Mouse (Mus musculus) yolk sac, embryonic 10.5 days (tissue): ENCODE results near the gene Gsn.

Experiments
- DNase-seq: peaks from one replicate; pipeline ENCODE4 v3.0.0-alpha.2; 2017; ENCODE audit warnings: low spot score

Gene Gsn

DNA sequence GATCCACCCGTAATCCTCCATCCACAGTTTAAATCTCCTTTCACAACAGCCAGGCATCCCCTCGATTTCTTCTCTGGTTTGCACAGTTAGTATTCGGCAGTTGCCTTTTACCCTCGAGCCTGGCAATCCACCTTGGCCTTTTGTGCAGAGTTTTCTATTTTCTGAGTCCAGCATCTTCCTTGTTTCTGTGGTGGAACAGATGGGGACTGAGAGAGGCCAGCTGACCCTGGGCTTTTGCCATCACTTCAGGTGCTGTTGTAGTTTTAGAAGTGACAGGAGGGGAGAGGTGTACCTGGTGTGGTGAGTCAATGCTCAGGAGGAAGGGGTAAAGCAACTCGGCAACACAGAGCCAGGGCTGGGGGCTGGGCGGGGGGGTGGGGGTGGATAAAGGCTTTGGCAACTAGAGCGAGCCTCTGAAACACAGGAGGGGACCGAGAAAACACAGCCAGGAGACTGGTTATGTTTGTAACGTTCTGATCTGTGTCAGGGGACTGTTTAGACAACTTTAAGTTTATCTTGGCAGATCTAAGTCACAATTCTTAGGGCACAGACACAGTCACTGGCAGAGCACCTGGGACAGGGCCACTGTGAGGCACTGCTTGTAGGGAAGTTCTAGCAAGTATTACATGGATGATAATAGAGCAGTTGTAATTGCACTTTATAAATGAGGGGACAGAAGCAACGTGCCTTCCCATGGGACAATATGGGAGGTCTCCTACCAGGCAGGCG lies 72.0 kb downstream of the Gsn start:
- no peak for DNase-seq

DNA sequence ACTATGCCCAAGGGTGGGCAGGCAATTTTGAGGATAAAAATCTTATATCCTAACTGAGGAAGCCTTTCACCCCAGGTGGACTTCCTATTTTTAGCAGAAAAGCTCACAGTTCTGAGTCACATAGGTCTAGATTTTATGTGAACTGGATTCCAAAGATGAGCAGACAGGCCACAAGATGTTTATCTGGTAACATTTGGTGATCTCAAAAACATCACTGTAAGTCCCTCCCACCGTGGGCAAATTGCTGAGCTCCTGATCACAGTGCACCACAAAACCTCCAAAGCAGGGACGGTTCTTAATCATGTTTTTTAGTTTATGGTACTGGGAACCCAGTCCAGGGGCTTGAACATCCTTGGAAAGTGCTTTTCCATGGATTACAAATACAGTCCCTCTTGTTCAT lies 72.9 kb downstream of the Gsn start:
- no peak for DNase-seq

DNA sequence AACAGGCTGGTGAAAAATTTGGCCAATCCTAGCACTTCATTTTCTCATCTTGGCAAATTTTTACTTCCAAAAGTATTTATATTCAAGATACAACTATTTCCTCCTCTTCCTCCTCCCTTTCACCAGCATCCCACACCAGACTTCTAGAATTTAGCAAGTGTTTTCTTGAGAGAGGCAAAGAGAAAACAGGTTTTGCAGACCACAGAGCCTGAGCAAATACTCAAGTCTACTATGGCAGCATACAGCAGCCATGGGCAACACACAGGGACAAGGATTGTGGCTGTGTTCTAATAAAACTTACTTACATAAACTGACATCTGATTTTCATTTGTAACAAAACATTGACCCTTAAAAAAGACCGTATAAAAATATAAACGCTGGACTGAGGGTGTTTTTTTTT lies 75.0 kb downstream of the Gsn start:
- no peak for DNase-seq

DNA sequence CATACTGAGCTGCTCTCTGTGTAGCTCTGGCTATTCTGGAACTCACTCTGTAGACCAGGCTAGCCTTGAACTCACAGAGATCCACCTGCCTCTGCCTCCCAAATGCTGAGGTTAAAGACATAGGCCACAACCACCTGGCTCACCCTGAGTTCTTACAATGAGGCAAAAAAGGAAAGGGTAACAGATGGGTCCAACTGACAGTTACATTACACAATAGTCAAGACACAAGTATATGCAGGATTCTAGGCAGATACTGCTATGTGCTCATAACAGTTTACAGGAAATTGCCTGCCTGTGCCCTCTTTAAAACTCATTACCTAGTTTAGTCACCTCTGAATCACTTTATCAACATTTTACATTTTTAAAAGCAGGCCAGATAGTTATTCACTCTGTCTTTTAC lies 77.5 kb downstream of the Gsn start:
- DNase-seq = no peak

DNA sequence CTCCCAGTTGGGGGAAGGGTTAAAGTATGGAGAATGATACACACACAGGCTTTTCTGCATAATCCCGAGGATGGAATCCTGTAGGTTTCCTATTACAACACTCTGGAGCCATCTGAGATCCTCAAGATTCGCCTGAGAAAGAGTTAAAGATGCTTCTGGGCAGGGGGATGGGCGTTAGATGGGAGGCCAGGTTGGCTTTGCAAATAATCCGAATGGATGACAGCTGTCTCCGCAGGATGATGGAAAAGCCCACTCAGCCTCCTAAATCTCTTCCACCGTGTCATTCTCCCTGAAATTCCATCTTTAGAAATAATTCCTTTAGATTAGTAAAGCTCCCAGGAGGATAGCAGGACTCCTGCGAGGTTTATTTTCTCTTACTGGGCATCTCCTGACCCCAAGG lies 79.4 kb downstream of the Gsn start:
- no peak for DNase-seq

DNA sequence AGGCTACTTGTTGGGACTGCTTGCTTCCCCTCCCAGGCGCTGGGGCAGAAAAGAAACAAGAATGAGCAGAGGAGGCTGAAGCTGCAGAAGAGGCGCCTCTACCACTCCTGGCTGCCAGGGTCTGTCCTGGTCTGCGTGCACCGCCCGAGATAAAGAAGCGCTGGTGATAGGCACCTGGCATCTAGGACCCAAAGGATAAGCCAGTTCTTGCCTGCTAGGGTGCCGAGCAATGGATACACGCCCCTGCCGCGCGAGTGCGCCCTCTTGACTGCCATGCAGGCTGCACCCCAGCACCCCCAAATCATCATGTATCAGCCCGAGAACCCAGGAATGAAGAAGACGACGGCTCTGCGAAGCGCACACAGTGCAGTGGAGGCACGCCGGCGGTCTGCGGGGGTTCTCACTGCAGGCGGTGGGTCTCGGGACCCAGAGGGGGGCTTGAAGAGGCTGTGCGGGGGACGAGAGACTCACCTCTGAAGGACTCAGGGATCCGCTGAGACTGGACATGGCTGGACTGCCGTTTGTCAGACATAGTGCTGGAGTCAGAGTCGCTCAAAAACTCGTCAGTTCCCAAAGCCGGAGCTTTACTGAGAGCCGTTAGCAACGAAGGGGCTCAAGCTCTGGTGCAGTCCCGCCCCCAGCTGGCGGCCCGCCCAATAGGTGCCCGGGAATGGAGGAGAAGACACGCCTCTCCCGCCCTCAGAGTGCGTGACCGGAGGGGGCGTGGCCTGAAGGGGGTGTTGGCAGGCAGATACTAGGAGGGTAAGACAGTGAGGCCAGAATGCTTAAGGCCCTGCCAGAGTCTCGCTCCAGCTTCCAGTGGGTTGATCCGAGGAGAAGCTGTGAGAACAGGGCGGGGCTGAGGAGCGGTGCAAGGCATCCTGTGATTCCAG lies 80.5 kb downstream of the Gsn start, which contains the start of gene Stom:
Gene Stom, minus strand, starts transcription at position 589 of the 893 bp plus-strand sequence.
- DNase-seq = peak; percentile 99

DNA sequence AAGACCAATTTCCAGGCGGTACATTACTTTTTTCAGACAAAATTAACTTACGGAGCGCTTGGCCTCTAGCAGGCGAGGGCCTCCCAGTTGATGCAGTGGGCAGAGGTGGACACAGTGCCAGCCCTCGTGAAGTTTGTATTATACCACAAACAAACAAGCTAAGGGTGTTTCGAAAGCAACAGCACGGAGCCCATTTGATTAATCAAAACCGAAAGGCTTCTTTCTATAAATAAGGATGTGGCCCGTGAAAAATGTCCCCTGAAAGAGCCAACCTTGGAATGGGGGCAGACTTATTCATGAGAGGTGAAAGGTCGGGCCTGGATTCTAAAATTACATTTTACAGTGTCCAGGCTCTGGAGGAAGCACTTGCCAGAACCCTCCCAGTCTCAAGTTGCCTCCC lies 81.2 kb downstream of the Gsn start:
- no peak for DNase-seq

DNA sequence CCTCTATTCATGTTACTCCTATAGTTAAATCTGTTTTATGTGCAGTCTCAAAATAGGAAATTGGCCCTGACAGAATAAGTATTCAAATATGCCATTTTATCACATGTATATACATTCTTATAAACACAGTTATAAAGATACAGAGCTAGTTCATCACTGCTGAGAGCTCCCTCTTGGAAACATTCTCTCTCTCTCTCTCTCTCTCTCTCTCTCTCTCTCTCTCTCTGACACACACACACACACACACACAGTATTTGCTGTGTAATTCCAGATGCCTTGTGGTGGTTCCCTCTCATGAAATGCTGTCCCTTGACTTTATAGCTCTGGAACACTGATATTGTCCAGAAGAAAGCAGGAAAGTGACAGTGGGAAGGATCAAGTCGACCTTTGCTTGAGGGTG lies 81.9 kb downstream of the Gsn start:
- no peak for DNase-seq

DNA sequence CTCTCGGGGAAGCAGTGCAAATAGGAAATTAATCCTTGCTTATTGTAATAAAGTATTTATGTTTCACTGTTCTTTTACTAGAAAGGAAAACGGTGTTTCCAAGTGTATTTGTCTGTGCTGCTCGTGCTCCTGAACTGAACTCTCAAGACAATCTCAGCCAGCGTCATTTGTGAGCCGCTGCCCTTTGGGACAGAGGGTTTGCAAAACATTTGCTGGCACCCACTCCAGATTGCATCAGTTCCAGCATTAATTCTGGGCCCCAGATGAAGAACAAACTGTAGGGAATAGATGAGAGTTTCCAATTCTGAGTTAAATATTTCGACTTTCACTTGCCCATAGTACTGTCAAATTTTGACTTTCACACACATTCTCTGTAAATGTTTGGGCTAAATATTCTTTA lies 82.5 kb downstream of the Gsn start:
- no peak for DNase-seq

DNA sequence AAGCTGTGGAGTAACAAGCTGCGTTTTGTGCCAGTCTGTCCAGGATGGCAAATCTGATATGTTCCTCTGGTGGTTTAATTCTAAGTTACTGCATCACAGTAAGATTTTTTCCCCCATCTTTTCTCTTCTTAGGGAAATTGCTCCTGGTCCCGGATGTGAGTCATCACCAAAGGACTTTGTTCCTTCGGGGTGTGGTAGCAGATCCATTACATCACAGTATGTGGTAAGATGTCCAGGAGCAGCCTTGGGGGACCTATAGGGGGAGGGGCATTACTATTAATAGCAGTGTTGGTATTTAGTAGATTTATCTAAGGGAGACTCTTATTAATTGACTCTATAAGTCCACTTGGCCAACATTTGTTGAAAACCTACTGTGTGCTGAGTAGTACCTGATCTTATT lies 86.4 kb downstream of the Gsn start:
- DNase-seq = no peak

DNA sequence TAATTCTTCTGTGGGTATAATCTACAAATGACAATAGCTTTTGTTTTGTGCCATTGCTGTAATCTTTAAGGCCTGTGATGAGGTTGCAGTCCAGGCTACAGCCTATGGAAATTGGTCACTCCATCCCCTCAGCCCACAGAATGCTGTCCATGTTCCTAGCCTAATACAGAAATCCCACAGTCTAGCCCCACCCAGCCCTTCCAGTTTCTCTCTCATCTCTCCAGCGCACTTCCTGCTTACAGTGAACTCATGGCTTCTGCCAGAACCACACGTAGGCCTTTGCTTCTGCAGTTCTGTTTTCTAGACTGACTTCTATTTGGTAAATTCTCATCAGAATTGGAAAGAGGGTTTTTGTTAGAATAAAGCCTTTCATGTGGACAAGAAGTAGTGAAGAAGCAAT lies 89.8 kb downstream of the Gsn start:
- no peak for DNase-seq

DNA sequence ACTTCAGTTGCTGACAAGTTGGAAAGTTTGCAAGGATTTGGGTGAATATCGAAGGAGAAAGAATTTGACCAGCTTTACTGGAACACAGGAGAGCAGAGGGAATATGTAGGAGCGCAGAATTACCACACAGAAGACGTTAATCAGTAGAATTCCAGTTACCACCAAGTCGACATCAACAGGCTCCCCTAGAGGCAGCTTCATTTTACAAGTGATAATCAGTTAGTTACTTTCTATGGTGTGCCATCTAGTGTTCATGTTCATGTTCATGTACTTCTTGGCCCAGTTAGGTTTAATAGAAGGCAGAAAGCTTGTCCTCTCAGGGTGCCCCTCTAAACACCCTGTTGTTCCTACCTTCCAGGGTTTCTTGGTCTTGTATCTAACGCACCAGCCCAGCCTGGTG lies 93.0 kb downstream of the Gsn start:
- no peak for DNase-seq
